Mouse (Mus musculus): ENCODE measurements around the gene Plin5. TPM values are rescaled to one million over a fixed set of nuclear protein-coding genes. Genes with fewer than 3 reads are reported as not detected.
"Not testable (repeated sequence)": the region's sequence is repeated elsewhere in the genome, so short reads cannot be mapped to it uniquely, and the experiment has no call there.

Plin5 gene
- polyA plus RNA-seq, 1 experiment from 2014 or later = 0.57 TPM

DNA sequence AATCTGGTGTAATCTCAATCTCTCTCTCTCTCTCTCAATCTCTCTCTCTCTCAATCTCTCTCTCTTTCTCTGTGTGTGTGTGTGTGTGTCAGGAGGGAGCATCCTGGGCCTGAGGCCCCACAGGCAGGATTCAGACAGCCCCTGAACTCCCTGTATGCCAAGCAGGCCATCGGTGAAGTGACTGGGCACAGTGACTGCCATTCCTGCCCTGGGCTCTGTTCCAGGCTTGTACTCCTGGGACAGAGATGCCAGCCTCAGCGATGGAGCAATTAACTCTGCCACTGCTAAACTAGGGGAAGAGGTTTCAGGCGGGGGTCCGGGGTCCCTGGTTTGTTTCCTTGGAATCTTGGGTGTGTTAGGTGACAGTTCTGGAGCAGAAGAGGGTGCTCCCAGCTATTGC lies 6.8 kb downstream of the Plin5 start:
- H3K4me3 ChIP-seq (ENCODE audit: low read length) = no peak overlapping the region
- no peak overlapping the region for H3K9ac ChIP-seq (ENCODE audit: low read depth, low read length)
- no peaks in the 10 kb centered on the region for H3K27me3 ChIP-seq (replicated peaks; ENCODE audit: control insufficient read depth, insufficient read depth, low read length)
- no peak overlapping the region for H3K27ac ChIP-seq (ENCODE audit: low read length)
- WGBS = 74% methylated on average over 4 of the region's 4 CpGs
- no peak overlapping the region for H3K4me2 ChIP-seq (ENCODE audit: low read depth, low read length)
- H3K4me1 ChIP-seq (ENCODE audit: control insufficient read depth, insufficient read depth, low read length) = peaks cover 8% of the 10 kb centered on the region
- no peaks in the 10 kb centered on the region for H3K36me3 ChIP-seq (ENCODE audit: control insufficient read depth, insufficient read depth, low read length)
- no peak for ATAC-seq
- no peaks in the 10 kb centered on the region for H3K9me3 ChIP-seq (ENCODE audit: control insufficient read depth, low read length)

DNA sequence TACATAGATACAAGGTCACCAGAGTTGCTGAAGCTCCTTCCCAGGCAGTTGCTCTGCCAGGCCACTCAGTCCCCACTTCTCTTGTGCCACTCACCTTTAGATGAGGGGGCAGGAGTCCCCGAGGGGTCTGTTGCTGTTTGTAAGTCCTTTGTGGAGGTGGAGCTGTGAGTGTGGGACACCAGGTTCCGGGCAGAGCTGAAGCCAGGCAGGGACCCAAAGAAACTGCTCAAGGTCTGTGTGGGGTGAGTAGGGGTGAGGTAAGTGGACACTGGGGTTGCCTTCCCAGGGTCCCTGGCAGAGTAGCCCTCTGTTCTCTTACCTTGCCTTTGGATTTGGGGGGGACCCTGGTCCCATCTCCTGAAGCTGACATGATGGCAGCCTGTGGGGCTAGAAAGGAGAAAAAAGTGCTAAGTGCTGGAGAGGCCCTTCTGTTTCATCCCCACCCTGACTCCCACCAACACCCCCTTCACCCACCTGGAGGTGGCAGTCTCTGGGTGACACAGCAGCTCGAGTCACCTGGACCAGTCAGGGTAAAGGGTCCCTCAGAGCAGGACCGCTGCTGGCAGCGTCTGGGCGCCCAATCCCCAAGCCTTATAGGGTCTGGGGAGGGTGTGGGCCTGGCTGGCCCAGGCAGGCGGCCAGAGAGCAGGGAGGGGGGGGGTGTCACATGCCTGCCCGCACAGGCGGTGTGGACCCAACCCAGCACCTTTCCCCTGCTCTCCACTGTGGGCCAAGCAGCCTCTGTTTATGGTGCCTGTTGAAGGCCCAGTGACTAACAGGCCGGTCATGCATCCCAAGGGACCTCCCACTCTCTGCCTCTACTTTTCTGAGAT lies 8.0 kb downstream of the Plin5 start, which contains the start of gene Plin4:
Plin4 (minus strand) TSS at position 585 of the 833 bp plus-strand sequence.
- no peak within 1 kb of the TSS for H3K4me3 ChIP-seq (ENCODE audit: low read length)
- peak; percentile 37 for ATAC-seq
- peak within 1 kb of the TSS; percentile 33; the same call in 1 of the 2 replicates for H3K9ac ChIP-seq (ENCODE audit: low read depth, low read length)
- H3K9me3 ChIP-seq (ENCODE audit: control insufficient read depth, low read length) = no peaks in the 10 kb centered on the region
- no peak within 1 kb of the TSS for H3K4me2 ChIP-seq (ENCODE audit: low read depth, low read length)
- H3K4me1 ChIP-seq (ENCODE audit: control insufficient read depth, insufficient read depth, low read length) = peaks cover 8% of the 10 kb centered on the region
- 61% methylated on average over 10 of the region's 10 CpGs for WGBS
- H3K36me3 ChIP-seq (ENCODE audit: control insufficient read depth, insufficient read depth, low read length) = no peaks in the 10 kb centered on the region
- H3K27ac ChIP-seq (ENCODE audit: low read length) = no peak within 1 kb of the TSS
- H3K27me3 ChIP-seq (replicated peaks; ENCODE audit: control insufficient read depth, insufficient read depth, low read length) = no peaks in the 10 kb centered on the region

DNA sequence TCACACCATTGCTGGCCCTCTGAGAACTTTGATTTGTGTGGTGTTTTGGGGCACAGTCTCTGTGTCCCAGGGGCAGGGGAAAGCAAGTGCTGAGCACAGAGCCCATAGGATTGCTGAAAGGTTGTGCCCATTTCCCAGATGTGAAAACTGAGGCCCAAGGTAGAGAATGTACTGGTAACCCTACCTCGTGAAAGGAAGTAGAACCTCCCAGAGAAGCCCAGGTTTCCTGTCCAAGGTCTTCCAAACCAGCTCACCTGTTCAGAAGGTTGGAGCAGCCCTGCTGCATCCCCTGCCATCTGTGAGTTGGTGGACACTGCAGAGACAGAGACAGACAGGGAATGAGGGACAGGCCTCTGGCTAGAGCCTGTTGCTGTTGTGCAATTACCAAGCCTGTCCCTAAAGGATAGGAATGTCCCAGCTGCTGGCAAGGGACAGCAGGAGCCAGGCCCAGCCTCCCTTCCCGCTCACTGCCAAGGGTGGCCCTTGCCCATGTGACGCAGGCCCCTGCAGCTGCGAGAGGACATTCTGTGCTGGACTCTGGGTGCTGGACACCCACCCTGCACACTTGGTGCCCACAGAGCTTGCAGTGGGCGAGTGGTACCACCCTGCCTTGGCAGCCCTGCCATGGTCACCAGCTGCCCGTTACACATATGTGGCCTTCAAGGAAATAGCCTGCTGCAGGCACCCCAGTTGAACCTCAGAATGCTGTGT lies 8.9 kb downstream of the Plin5 start:
- no peak overlapping the region for H3K9ac ChIP-seq (ENCODE audit: low read depth, low read length)
- no peak overlapping the region for H3K4me2 ChIP-seq (ENCODE audit: low read depth, low read length)
- no peak overlapping the region for H3K27ac ChIP-seq (ENCODE audit: low read length)
- peak; percentile 21; the same call in 1 of the 2 replicates for ATAC-seq
- H3K9me3 ChIP-seq (ENCODE audit: control insufficient read depth, low read length) = no peaks in the 10 kb centered on the region
- peaks cover 8% of the 10 kb centered on the region; the same call in 1 of the 2 replicates for H3K4me1 ChIP-seq (ENCODE audit: control insufficient read depth, insufficient read depth, low read length)
- H3K4me3 ChIP-seq (ENCODE audit: low read length) = no peak overlapping the region
- 70% methylated on average over 6 of the region's 6 CpGs for WGBS
- no peaks in the 10 kb centered on the region for H3K27me3 ChIP-seq (replicated peaks; ENCODE audit: control insufficient read depth, insufficient read depth, low read length)
- no peaks in the 10 kb centered on the region for H3K36me3 ChIP-seq (ENCODE audit: control insufficient read depth, insufficient read depth, low read length)

DNA sequence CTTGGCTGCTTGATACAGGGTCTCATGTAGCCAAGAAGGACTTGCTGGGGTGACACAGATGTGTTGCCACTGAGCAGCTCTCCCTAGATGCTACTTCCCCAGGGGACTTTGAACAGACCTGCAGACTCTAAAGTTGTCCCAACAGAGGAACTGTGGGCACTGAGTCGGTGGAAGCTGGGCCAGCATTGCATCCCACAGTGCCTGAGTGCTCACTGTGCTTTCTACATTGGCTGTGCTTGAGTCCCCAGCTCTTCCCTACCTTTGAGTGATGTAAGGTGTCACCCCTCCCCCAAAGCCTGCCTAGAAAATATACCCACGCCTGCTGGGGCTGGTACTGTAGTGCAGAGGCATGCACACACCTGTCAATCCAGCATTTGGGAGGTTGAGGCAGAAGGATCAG lies 9.7 kb downstream of the Plin5 start:
- ATAC-seq = no peak
- Histone ChIP-seq H3K4me1 (ENCODE audit: control insufficient read depth, insufficient read depth, low read length) (peaks cover 8% of the 10 kb centered on the region; the same call in 1 of the 2 replicates), H3K9me3 (ENCODE audit: control insufficient read depth, low read length) (no peaks in the 10 kb centered on the region), H3K9ac (ENCODE audit: low read depth, low read length) (no peak overlapping the region), H3K36me3 (ENCODE audit: control insufficient read depth, insufficient read depth, low read length) (no peaks in the 10 kb centered on the region), H3K4me3 (ENCODE audit: low read length) (no peak overlapping the region), H3K4me2 (ENCODE audit: low read depth, low read length) (no peak overlapping the region), H3K27me3 (replicated peaks; ENCODE audit: control insufficient read depth, insufficient read depth, low read length) (no peaks in the 10 kb centered on the region), H3K27ac (ENCODE audit: low read length) (no peak overlapping the region)
- WGBS = 76% methylated on average over 2 of the region's 2 CpGs

DNA sequence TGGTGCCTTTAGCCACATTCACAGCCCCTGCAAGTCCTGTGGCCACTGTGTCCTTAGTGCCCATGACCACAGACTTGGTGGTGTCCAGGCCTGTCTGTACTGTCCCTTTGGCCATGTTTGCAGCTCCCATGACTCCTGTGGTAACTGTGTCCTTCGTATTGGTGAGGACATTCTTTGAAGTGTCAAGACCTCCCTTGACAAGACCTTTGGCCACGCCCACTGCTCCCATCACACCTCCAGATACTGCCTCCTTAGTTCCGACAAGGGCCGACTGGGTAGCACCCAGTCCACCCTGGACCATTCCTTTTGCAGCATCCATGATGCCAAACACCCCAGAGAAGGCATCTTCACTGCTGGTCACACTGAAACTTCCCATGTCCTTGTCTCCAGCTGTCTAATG lies 10.4 kb downstream of the Plin5 start:
- H3K27ac ChIP-seq (ENCODE audit: low read length) = no peak overlapping the region
- peaks cover 8% of the 10 kb centered on the region; the same call in 1 of the 2 replicates for H3K4me1 ChIP-seq (ENCODE audit: control insufficient read depth, insufficient read depth, low read length)
- no peak overlapping the region for H3K9ac ChIP-seq (ENCODE audit: low read depth, low read length)
- no peak for ATAC-seq
- 68% methylated on average over 4 of the region's 4 CpGs for WGBS
- H3K36me3 ChIP-seq (ENCODE audit: control insufficient read depth, insufficient read depth, low read length) = peaks cover 5% of the 10 kb centered on the region
- H3K27me3 ChIP-seq (replicated peaks; ENCODE audit: control insufficient read depth, insufficient read depth, low read length) = no peaks in the 10 kb centered on the region
- no peak overlapping the region for H3K4me2 ChIP-seq (ENCODE audit: low read depth, low read length)
- H3K9me3 ChIP-seq (ENCODE audit: control insufficient read depth, low read length) = no peaks in the 10 kb centered on the region
- H3K4me3 ChIP-seq (ENCODE audit: low read length) = no peak overlapping the region

DNA sequence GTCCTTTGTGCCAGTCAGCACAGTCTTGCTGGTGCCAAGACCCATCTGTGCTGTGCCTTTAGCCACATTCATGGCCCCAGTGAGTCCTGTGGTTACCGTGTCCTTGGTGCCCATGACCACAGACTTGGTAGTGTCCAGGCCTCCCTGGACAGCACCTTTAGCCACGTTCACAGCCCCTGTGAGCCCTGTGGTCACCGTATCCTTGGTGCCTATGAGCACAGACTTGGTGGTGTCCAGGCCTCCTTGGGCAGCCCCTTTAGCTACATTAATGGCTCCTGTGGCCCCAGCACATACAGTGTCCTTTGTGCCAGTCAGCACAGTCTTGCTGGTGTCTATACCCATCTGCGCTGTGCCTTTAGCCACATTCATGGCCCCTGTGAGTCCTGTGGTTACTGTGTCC lies 11.0 kb downstream of the Plin5 start:
- H3K4me1 ChIP-seq (ENCODE audit: control insufficient read depth, insufficient read depth, low read length); H3K4me2 ChIP-seq (ENCODE audit: low read depth, low read length); H3K9ac ChIP-seq (ENCODE audit: low read depth, low read length); ATAC-seq; H3K4me3 ChIP-seq (ENCODE audit: low read length); H3K27me3 ChIP-seq (replicated peaks; ENCODE audit: control insufficient read depth, insufficient read depth, low read length); H3K36me3 ChIP-seq (ENCODE audit: control insufficient read depth, insufficient read depth, low read length); H3K9me3 ChIP-seq (ENCODE audit: control insufficient read depth, low read length); H3K27ac ChIP-seq (ENCODE audit: low read length): not testable (repeated sequence)
- 94% methylated on average over 4 of the region's 4 CpGs for WGBS

DNA sequence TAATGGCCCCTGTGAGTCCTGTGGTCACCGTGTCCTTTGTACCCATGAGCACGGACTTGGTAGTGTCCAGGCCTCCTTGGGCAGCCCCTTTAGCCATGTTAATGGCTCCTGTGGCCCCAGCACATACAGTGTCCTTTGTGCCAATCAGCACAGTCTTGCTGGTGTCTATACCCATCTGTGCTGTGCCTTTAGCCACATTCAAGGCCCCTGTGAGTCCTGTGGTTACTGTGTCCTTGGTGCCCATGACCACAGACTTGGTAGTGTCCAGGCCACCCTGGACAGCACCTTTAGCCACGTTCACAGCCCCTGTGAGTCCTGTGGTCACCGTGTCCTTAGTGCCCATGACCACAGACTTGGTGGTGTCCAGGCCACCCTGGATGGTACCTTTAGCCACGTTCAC lies 12.6 kb downstream of the Plin5 start:
- WGBS = 85% methylated on average over 2 of the region's 5 CpGs
- not testable (repeated sequence) for H3K9me3 ChIP-seq (ENCODE audit: control insufficient read depth, low read length); H3K36me3 ChIP-seq (ENCODE audit: control insufficient read depth, insufficient read depth, low read length); H3K4me3 ChIP-seq (ENCODE audit: low read length); H3K27me3 ChIP-seq (replicated peaks; ENCODE audit: control insufficient read depth, insufficient read depth, low read length); H3K9ac ChIP-seq (ENCODE audit: low read depth, low read length); ATAC-seq; H3K27ac ChIP-seq (ENCODE audit: low read length); H3K4me1 ChIP-seq (ENCODE audit: control insufficient read depth, insufficient read depth, low read length); H3K4me2 ChIP-seq (ENCODE audit: low read depth, low read length)

DNA sequence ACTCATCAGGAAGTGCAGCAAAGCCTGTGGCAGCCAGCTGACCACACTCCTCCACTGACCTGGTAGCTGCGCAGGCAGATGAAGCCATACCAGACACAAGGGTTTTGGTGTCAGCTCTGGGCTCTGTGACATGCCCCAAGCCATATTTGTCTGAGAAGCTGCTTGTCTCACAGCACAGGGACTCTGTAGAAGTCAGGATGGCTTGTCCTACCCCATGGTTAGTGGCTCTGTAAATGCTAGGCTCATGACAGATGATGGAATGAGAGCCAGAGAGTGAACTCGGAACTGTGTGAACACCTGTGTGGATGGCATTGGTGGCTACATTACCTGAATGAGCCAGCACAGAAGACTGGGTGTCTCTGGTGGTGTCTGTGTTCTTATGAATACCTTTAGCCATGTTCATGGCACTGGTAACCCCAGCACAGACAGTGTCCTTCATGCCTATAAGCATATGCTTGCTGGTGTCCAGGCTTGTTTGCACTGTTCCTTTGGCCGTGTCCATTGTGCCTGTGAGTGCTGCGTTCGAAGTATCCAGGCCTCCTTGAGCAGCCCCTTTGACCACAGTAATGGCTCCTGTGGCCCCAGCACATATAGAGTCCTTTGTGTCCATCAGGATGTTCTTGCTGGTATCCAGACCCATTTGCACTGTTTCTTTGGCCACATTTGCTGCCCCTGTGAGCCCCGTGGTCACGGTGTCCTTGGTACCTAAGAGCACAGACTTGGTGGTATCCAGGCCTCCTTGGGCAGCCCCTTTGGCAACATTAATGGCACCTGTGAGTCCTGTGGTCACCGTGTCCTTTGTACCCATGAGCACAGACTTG lies 13.7 kb downstream of the Plin5 start:
- Histone ChIP-seq H3K4me2 (ENCODE audit: low read depth, low read length) (no peak overlapping the region), H3K9me3 (ENCODE audit: control insufficient read depth, low read length) (no peaks in the 10 kb centered on the region), H3K9ac (ENCODE audit: low read depth, low read length) (no peak overlapping the region), H3K4me1 (ENCODE audit: control insufficient read depth, insufficient read depth, low read length) (peaks cover 2% of the 10 kb centered on the region; the same call in 1 of the 2 replicates), H3K27me3 (replicated peaks; ENCODE audit: control insufficient read depth, insufficient read depth, low read length) (no peaks in the 10 kb centered on the region), H3K4me3 (ENCODE audit: low read length) (no peak overlapping the region), H3K27ac (ENCODE audit: low read length) (no peak overlapping the region), H3K36me3 (ENCODE audit: control insufficient read depth, insufficient read depth, low read length) (peaks cover 8% of the 10 kb centered on the region)
- no peak for ATAC-seq
- 94% methylated on average over 8 of the region's 8 CpGs for WGBS

DNA sequence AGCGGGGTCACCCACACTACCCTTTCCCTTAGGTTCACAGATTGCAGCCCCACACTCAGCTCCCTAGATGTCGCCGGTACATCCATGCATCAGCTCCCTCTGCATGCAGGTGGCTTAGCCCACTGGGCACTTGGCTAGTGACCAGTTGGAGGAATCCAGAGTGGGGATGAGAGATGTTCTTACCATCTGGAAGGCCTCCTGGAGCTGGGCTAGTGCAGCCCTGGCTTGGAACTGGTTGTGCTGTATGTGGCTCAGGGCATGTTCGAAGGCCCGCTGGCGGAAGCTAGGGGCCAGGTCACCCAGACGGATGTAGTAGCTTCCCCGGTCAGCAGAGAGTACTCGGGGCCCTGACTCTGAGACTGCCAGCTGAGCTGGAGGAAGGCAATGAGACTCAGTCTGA lies 14.5 kb downstream of the Plin5 start:
- Histone ChIP-seq H3K4me2 (ENCODE audit: low read depth, low read length) (no peak overlapping the region), H3K4me1 (ENCODE audit: control insufficient read depth, insufficient read depth, low read length) (no peaks in the 10 kb centered on the region), H3K9ac (ENCODE audit: low read depth, low read length) (no peak overlapping the region), H3K4me3 (ENCODE audit: low read length) (no peak overlapping the region), H3K36me3 (ENCODE audit: control insufficient read depth, insufficient read depth, low read length) (peaks cover 12% of the 10 kb centered on the region), H3K27me3 (replicated peaks; ENCODE audit: control insufficient read depth, insufficient read depth, low read length) (no peaks in the 10 kb centered on the region), H3K27ac (ENCODE audit: low read length) (no peak overlapping the region), H3K9me3 (ENCODE audit: control insufficient read depth, low read length) (no peaks in the 10 kb centered on the region)
- WGBS = 90% methylated on average over 9 of the region's 9 CpGs
- no peak for ATAC-seq
